Mouse (Mus musculus) brain, adult 2 months (tissue): ENCODE measurements at regions not wholly inside any gene's neighbourhood (a gene's known extent, or its start where the extent isn't known, plus 50 kb on each side); places are given as distances from the start of the nearest gene placed in this dataset.

Experiments
- DNase-seq: peaks from one replicate; pipeline ENCODE4 v3.0.0; 2011; ENCODE audit warnings: low read depth, low spot score

DNA sequence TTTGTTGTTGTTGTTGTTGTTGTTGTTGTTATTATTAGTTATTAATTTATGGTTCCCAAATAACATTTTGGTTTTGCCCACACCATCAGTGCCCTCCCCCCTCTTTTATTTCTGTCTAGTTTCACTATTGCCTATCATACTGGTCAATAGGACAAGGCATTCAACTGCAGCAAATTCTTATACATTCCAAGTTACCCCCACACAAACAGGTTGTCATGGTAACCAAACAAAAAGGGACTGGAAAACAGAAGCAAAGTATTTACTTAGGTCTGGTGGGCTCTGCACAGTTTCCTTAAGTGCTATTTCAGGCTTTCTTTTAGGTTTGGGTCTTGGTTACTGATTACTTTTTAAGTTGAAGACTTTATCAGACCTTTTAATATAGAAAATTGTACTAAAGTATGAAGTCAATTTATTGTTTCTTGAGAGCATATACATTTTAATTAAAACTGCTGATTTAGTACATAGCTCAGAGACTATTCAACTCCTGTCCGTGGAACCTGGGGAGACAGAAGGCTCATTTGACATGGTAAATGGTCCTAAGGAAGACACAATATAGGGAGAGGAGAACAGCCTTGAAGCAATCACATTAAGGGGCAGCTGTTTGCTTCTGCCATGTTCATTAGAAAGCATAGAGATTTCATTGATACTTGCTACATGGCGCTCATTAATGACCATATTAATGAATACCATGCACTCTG is 90.3 kb downstream of the Brms1l start:
- DNase-seq = no peak
